Mouse (Mus musculus): ENCODE measurements at regions not wholly inside any gene's neighbourhood (a gene's known extent, or its start where the extent isn't known, plus 50 kb on each side); places are given as distances from the start of the nearest gene placed in this dataset.
"Not testable (repeated sequence)": the region's sequence is repeated elsewhere in the genome, so short reads cannot be mapped to it uniquely, and the experiment has no call there.

GRCm38 (mm10) chr9:25655767-25656513 is 174.6 kb downstream of the Eepd1 start:
- peak in 1 of 2 experiments; percentile 8 for DNase-seq (ENCODE audit: low spot score in 2 of 2)

- DNase-seq (ENCODE audit: low spot score in 2 of 2), result no peak
These were observed 175.2 kb downstream of the Eepd1 start for GRCm38 (mm10) chr9:25656534-25656933.

DNA sequence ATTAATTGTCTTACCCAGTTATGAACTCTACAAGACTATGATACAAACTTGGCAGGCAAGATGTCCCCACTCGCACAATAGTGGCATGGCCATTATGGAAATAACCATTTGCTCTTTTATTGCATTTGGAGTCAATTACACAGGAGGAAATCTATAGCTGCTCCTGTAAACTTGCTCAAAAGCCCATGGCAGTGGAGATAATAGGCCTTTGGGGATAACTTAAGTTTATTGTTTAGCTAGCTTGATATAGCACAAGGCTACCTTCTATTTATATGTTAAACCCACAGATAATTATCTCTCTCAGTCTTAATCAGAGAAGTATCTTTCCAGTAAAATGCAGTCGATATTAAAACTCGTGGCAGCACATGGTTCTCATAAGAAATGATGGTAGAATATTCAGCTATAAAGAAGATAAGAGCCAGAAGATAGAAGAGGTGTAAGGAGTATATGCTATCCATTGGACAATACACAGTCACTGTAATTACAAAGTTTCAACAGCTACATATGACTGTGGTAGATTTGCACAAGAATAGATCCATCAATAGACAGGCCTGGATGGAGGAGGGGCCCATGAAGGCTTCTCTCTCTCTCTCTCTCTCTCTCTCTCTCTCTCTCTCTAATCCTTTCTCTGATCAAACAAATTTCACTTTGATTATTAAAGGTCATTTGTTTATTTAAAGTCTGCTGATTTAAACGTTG is 202.4 kb downstream of the Eepd1 start:
- DNase-seq (ENCODE audit: low spot score in 2 of 2), result no peak

DNA sequence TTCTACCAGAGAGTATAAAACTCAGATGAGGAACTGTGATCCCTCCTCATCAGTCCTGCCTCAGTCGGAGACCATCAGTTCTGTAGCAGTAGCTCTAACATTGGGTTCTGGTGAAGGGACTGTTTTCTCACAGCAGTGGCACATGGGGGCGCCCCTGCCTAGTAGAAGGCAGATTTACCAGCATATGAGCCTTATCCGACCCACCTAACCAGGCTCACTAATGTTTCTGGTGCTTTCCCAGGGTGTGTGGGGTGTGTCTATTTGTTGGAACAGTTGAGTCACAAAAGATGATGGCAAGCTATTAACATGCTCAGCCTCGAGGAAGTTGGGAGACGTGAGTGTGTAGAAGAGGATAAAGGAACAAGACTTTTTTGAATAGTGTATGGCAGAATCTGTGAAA is 212.3 kb downstream of the Eepd1 start:
- peak; percentile 0 for DNase-seq (ENCODE audit: low spot score in 2 of 2)

DNA sequence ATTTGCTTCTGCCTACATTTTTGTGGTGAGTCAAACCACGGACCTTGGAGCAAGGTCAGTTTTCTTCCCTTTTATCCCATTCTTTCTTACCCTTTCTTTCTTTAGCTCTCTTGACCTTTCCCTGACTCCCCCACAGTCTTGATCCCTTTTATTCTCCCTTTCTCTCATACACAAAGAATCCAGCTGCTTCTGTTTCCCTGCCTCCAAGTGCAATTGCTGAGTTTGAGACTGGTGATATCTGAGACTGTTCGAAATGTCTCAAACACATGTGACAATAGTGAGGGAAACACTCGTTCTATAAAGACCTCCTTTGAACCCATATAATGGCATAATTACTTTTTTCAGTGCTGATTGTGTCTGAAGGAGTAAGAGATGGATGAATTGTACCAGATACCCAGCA is 213.7 kb downstream of the Eepd1 start:
- no peak for DNase-seq (ENCODE audit: low spot score in 2 of 2)

DNA sequence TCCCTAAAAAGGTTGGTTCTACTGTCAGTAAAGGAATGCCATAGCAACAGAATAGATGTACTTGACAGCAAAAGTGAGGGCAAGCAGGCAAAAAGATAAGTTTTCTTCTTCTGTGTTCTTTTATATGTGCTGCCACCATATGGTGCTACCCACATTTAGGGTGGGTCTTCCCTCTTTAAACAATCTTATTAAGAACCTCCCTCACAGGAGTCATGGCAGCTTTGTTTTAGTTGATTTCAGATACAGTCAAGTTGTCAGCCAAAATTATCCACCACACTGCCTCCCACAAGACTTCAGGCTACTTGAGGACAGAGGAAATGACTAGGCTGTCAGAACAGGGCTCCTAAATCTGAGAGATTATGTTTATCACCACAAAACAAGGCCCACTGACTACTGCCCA is 232.3 kb downstream of the Eepd1 start:
- DNase-seq (ENCODE audit: low spot score in 2 of 2), result no peak

- DNase-seq (ENCODE audit: low spot score in 2 of 2), result no peak
These were observed 262.8 kb downstream of the Eepd1 start for GRCm38 (mm10) chr9:25744162-25744561.

- DNase-seq (ENCODE audit: low spot score in 2 of 2), result no peak
These were observed 269.8 kb downstream of the Eepd1 start for GRCm38 (mm10) chr9:25751138-25751537.

GRCm38 (mm10) chr9:25773899-25774298 is 292.6 kb downstream of the Eepd1 start:
- no peak for DNase-seq (ENCODE audit: low spot score in 2 of 2)

GRCm38 (mm10) chr9:25782631-25783030 is 301.3 kb downstream of the Eepd1 start:
- no peak for DNase-seq (ENCODE audit: low spot score in 2 of 2)

GRCm38 (mm10) chr9:25795142-25795910 is 314.0 kb downstream of the Eepd1 start:
- no peak for DNase-seq (ENCODE audit: low spot score in 2 of 2)

- no peak for DNase-seq (ENCODE audit: low spot score in 2 of 2)
These were observed 328.2 kb downstream of the Eepd1 start for GRCm38 (mm10) chr9:25809562-25809961.

DNA sequence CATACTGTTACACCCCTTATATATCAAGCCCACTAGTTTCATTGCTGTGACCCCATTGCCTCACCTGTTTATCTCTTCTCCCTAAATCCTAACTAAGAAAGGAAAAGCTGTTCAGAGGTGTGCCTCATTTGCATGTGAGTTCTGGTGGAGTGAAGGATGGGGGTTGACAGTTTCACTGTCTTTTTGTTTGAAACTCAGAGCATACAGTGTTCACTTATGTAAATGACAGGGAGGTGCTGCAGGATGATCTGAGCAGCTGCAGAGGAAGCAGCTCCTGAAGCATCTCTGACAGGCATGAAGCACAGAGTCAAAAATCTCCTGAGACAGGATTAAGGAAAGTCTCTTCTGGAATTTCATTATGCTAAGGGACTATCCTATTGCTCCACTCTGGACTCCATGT is 351.9 kb downstream of the Eepd1 start:
- DNase-seq (ENCODE audit: low spot score in 2 of 2), result no peak

- not testable (repeated sequence) for DNase-seq (ENCODE audit: low spot score in 2 of 2)
These were observed 368.6 kb downstream of the Eepd1 start for GRCm38 (mm10) chr9:25849914-25850313.

- not testable (repeated sequence) for DNase-seq (ENCODE audit: low spot score in 2 of 2)
These were observed 369.3 kb downstream of the Eepd1 start for GRCm38 (mm10) chr9:25850608-25851007.

- DNase-seq (ENCODE audit: low spot score in 2 of 2), result no peak
These were observed 373.2 kb downstream of the Eepd1 start for GRCm38 (mm10) chr9:25854545-25854944.

DNA sequence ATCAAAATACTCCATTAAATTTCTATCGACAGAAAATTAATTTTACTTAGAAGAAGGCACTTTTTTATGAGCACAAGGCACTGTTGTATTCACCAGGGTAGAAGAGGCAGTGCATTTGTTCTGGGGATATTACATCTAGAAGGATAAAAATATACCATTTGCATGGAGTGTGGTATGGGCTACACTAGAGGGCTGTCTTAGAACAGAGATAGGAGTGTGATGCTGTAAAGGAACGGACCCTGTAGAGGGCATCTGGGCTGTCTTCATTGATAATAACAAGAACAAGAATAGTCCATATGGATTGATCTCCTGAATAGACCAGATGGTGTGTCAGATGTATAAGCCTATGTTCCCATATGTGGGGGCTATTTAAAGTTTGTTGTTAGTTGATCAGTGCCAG is 388.9 kb downstream of the Eepd1 start:
- no peak for DNase-seq (ENCODE audit: low spot score in 2 of 2)

- no peak for DNase-seq (ENCODE audit: low spot score in 2 of 2)
These were observed 415.1 kb downstream of the Eepd1 start for GRCm38 (mm10) chr9:25896333-25896905.

Data from urinary bladder, adult 18-20 months (tissue).